Mouse (Mus musculus): ENCODE results near the gene Arhgdib. TPM values are rescaled to one million over a fixed set of nuclear protein-coding genes. Genes with fewer than 3 reads are reported as not detected.
A peak's percentile ranks its signal among the peaks of the same experiment; 100 is the strongest.

Gene Arhgdib
- polyA plus RNA-seq (2012; rRNA removed) (104 TPM in 2 replicates), polyA plus RNA-seq (2014; fragmentation: Nextera tagmentation; extraction: Ambion mirVana) (147 and 149 TPM in 2 replicates)

GRCm38 (mm10) chr6:136941051-136942021, at the start of gene Arhgdib:
Gene Arhgdib (minus strand): TSS chr6:136941899.
- WGBS, result 22% methylated on average over 12 of the region's 12 CpGs
- peak within 1 kb of the TSS; percentile 26 for H3K4me2 ChIP-seq (replicated peaks; ENCODE audit: low read depth, low read length, severe bottlenecking)
- peak within 1 kb of the TSS; percentile 85 for H3K27ac ChIP-seq (replicated peaks; ENCODE audit: low read depth, low read length)
- H3K27me3 ChIP-seq (ENCODE audit: control insufficient read depth, insufficient read depth, low read length), result no peaks in the 10 kb centered on the region
- ATAC-seq (ENCODE audit: low FRiP score, low read depth) (peak; percentile 38; the same call in 1 of the 2 replicates), DNase-seq (ENCODE audit: low spot score) (peak; percentile 49)
- peak within 1 kb of the TSS; percentile 34 for H3K9ac ChIP-seq (ENCODE audit: low read depth, low read length, severe bottlenecking)
- TF ChIP-seq POLR2A (IDR thresholded peaks at IDR 0.05; ENCODE audit: borderline replicate concordance, extremely low read depth, insufficient read depth, insufficient read length), result no peak
- peak within 1 kb of the TSS; percentile 7 for H3K4me3 ChIP-seq (replicated peaks; ENCODE audit: low read length)
- H3K4me1 ChIP-seq (ENCODE audit: control insufficient read depth, insufficient read depth, low read length), result peaks cover 32% of the 10 kb centered on the region
- H3K9me3 ChIP-seq (ENCODE audit: control insufficient read depth, low read length), result no peaks in the 10 kb centered on the region
- no peaks in the 10 kb centered on the region for H3K36me3 ChIP-seq (ENCODE audit: control insufficient read depth, insufficient read depth, low read length)

GRCm38 (mm10) chr6:136990557-136990956, 48.9 kb upstream of the Arhgdib start:
- TF ChIP-seq POLR2A (IDR thresholded peaks at IDR 0.05; ENCODE audit: borderline replicate concordance, extremely low read depth, insufficient read depth, insufficient read length), result no peak
- Histone ChIP-seq H3K4me2 (replicated peaks; ENCODE audit: low read depth, low read length, severe bottlenecking) (no peak overlapping the region), H3K9ac (ENCODE audit: low read depth, low read length, severe bottlenecking) (no peak overlapping the region), H3K4me3 (replicated peaks; ENCODE audit: low read length) (no peak overlapping the region), H3K9me3 (ENCODE audit: control insufficient read depth, low read length) (no peaks in the 10 kb centered on the region), H3K4me1 (ENCODE audit: control insufficient read depth, insufficient read depth, low read length) (0 out of 2 replicates have a peak, but pooled peaks cover 16% of the 10 kb centered on the region), H3K27me3 (ENCODE audit: control insufficient read depth, insufficient read depth, low read length) (no peaks in the 10 kb centered on the region), H3K27ac (replicated peaks; ENCODE audit: low read depth, low read length) (no peak overlapping the region), H3K36me3 (ENCODE audit: control insufficient read depth, insufficient read depth, low read length) (no peaks in the 10 kb centered on the region)
- DNase-seq (ENCODE audit: low spot score) (peak; percentile 23), ATAC-seq (ENCODE audit: low FRiP score, low read depth) (peak; percentile 60; the same call in 1 of the 2 replicates)
- WGBS, result 24% methylated on average over 8 of the region's 8 CpGs

GRCm38 (mm10) chr6:136989824-136990497, 48.3 kb upstream of the Arhgdib start:
- DNase-seq (ENCODE audit: low spot score), result peak; percentile 26
- WGBS, result 35% methylated on average over 11 of the region's 11 CpGs
- no peak for ATAC-seq (ENCODE audit: low FRiP score, low read depth)
- no peaks in the 10 kb centered on the region for H3K9me3 ChIP-seq (ENCODE audit: control insufficient read depth, low read length)
- H3K4me3 ChIP-seq (replicated peaks; ENCODE audit: low read length), result no peak overlapping the region
- no peaks in the 10 kb centered on the region for H3K36me3 ChIP-seq (ENCODE audit: control insufficient read depth, insufficient read depth, low read length)
- H3K4me1 ChIP-seq (ENCODE audit: control insufficient read depth, insufficient read depth, low read length), result peaks cover 21% of the 10 kb centered on the region; the same call in 1 of the 2 replicates
- no peak overlapping the region for H3K4me2 ChIP-seq (replicated peaks; ENCODE audit: low read depth, low read length, severe bottlenecking)
- no peaks in the 10 kb centered on the region for H3K27me3 ChIP-seq (ENCODE audit: control insufficient read depth, insufficient read depth, low read length)
- H3K9ac ChIP-seq (ENCODE audit: low read depth, low read length, severe bottlenecking), result no peak overlapping the region
- H3K27ac ChIP-seq (replicated peaks; ENCODE audit: low read depth, low read length), result no peak overlapping the region
- TF ChIP-seq POLR2A (IDR thresholded peaks at IDR 0.05; ENCODE audit: borderline replicate concordance, extremely low read depth, insufficient read depth, insufficient read length), result no peak

GRCm38 (mm10) chr6:136988536-136989060, 46.9 kb upstream of the Arhgdib start:
- H3K9me3 ChIP-seq (ENCODE audit: control insufficient read depth, low read length), result no peaks in the 10 kb centered on the region
- H3K36me3 ChIP-seq (ENCODE audit: control insufficient read depth, insufficient read depth, low read length), result no peaks in the 10 kb centered on the region
- no peak overlapping the region for H3K27ac ChIP-seq (replicated peaks; ENCODE audit: low read depth, low read length)
- no peak for TF ChIP-seq POLR2A (IDR thresholded peaks at IDR 0.05; ENCODE audit: borderline replicate concordance, extremely low read depth, insufficient read depth, insufficient read length)
- H3K4me1 ChIP-seq (ENCODE audit: control insufficient read depth, insufficient read depth, low read length), result peaks cover 21% of the 10 kb centered on the region; the same call in 1 of the 2 replicates
- WGBS, result 89% methylated on average over 7 of the region's 7 CpGs
- no peak overlapping the region for H3K9ac ChIP-seq (ENCODE audit: low read depth, low read length, severe bottlenecking)
- no peaks in the 10 kb centered on the region for H3K27me3 ChIP-seq (ENCODE audit: control insufficient read depth, insufficient read depth, low read length)
- ATAC-seq (ENCODE audit: low FRiP score, low read depth) (no peak), DNase-seq (ENCODE audit: low spot score) (no peak)
- H3K4me2 ChIP-seq (replicated peaks; ENCODE audit: low read depth, low read length, severe bottlenecking), result no peak overlapping the region
- no peak overlapping the region for H3K4me3 ChIP-seq (replicated peaks; ENCODE audit: low read length)

- WGBS, result 55% methylated on average over 11 of the region's 11 CpGs
- ATAC-seq (ENCODE audit: low FRiP score, low read depth), result no peak
Observed at GRCm38 (mm10) chr6:136986718-136987117, 45.0 kb upstream of the Arhgdib start.

More at GRCm38 (mm10) chr6:136986718-136987117, 45.0 kb upstream of the Arhgdib start:
- H3K9ac ChIP-seq (ENCODE audit: low read depth, low read length, severe bottlenecking), result no peak overlapping the region
- peaks cover 21% of the 10 kb centered on the region; the same call in 1 of the 2 replicates for H3K4me1 ChIP-seq (ENCODE audit: control insufficient read depth, insufficient read depth, low read length)
- no peak overlapping the region for H3K27ac ChIP-seq (replicated peaks; ENCODE audit: low read depth, low read length)
- no peak overlapping the region for H3K4me2 ChIP-seq (replicated peaks; ENCODE audit: low read depth, low read length, severe bottlenecking)
- H3K4me3 ChIP-seq (replicated peaks; ENCODE audit: low read length), result no peak overlapping the region
- no peaks in the 10 kb centered on the region for H3K27me3 ChIP-seq (ENCODE audit: control insufficient read depth, insufficient read depth, low read length)
- no peaks in the 10 kb centered on the region for H3K9me3 ChIP-seq (ENCODE audit: control insufficient read depth, low read length)
- DNase-seq (ENCODE audit: low spot score), result no peak
- no peak for TF ChIP-seq POLR2A (IDR thresholded peaks at IDR 0.05; ENCODE audit: borderline replicate concordance, extremely low read depth, insufficient read depth, insufficient read length)
- no peaks in the 10 kb centered on the region for H3K36me3 ChIP-seq (ENCODE audit: control insufficient read depth, insufficient read depth, low read length)

All from limb, embryonic 14.5 days (tissue).